Mouse (Mus musculus) limb, embryonic 15.5 days (tissue): ENCODE data around the gene Chd2. TPM values are rescaled to one million over a fixed set of nuclear protein-coding genes. Genes with fewer than 3 reads are reported as not detected.
A peak's percentile ranks its signal among the peaks of the same experiment; 100 is the strongest.
"Not testable (repeated sequence)": the region's sequence is repeated elsewhere in the genome, so short reads cannot be mapped to it uniquely, and the experiment has no call there.

Source experiments
- ATAC-seq: fragments of 200-750 bp; cut with Nextera tagmentation; 2 replicates; pipeline ENCODE4 v1.8.0; 2017; ENCODE audit warnings: low read depth, moderate TSS enrichment; ENCODE audit not compliant: insufficient number of reproducible peaks, low FRiP score, low TSS enrichment
- H3K27ac ChIP-seq: fragments of 300-500 bp; sonication (generic); 2 replicates; pipeline ENCODE4 v1.5.1; 2015; ENCODE audit warnings: moderate library complexity, mild to moderate bottlenecking, inconsistent platforms
- H3K27me3 ChIP-seq: fragments of 300-500 bp; sonication (generic); 2 replicates; pipeline ENCODE4 v1.6.1; 2015; ENCODE audit warnings: inconsistent platforms
- H3K36me3 ChIP-seq: fragments of 300-500 bp; sonication (generic); 2 replicates; pipeline ENCODE4 v1.6.1; 2015; ENCODE audit warnings: inconsistent platforms
- H3K4me1 ChIP-seq: fragments of 300-500 bp; sonication (generic); 2 replicates; pipeline ENCODE4 v1.6.1; 2015; ENCODE audit warnings: inconsistent platforms
- H3K4me2 ChIP-seq: fragments of 300-500 bp; sonication (generic); 2 replicates; pipeline ENCODE4 v1.6.1; 2015; ENCODE audit warnings: mild to moderate bottlenecking, inconsistent platforms
- H3K4me3 ChIP-seq: fragments of 300-500 bp; sonication (generic); 2 replicates; pipeline ENCODE4 v1.5.1; 2015; ENCODE audit warnings: mild to moderate bottlenecking, inconsistent platforms
- H3K9ac ChIP-seq: fragments of 300-500 bp; sonication (generic); 2 replicates; pipeline ENCODE4 v1.6.1; 2015; ENCODE audit warnings: inconsistent platforms
- H3K9me3 ChIP-seq: fragments of 300-500 bp; sonication (generic); 2 replicates; pipeline ENCODE4 v1.6.1; 2016; ENCODE audit warnings: inconsistent platforms
- WGBS: fragments of 180-500 bp; shearing (Covaris S2); methylation state at CpG from one replicate; pipeline ENCODE4 v1.1.7; 2015; 5-methylcytosine and 5-hydroxymethylcytosine counted together
- polyA plus RNA-seq: library from polyadenylated mRNA; unstranded; fragments of >200 nt; fragmentation: Nextera tagmentation; extraction: Ambion mirVana; gene quantifications from 2 replicates; pipeline ENCODE4 v1.2.1, GENCODE M21; 2015

Gene Chd2
- polyA plus RNA-seq, 1 experiment from 2014 or later = 51.7 TPM

DNA sequence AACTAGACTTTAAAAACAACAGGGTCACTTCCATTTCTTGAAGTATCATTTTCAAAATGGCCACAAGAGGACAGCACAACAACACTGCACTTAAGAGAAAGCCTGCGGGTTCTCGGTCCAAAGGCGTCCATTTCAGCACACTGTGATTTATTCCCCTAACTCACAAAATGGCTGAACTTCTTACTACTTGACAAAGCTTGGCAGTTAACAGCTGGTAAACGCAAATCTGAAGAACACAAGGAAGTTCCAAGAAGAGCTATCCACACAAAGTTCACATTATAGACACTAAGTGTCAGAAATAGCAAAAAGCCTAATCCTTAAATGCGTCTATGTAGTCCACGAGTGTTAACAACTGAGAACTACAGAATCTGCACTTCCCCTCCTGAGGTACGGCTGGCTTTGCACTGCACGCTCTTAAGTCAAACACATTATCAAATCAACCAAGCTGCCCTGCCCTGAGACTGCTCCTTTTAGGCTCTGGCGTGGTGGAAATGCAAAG is 17.1 kb downstream of the Chd2 start:
- peak; percentile 69; the same call in 1 of the 2 replicates for ATAC-seq
- WGBS = 22% methylated on average over 9 of the region's 9 CpGs
- H3K4me2 ChIP-seq = no peak overlapping the region
- H3K9me3 ChIP-seq = no peaks in the 10 kb centered on the region
- H3K4me1 ChIP-seq = peaks cover 14% of the 10 kb centered on the region; the same call in 1 of the 2 replicates
- H3K4me3 ChIP-seq = no peak overlapping the region
- H3K36me3 ChIP-seq = peaks cover 17% of the 10 kb centered on the region
- H3K27me3 ChIP-seq = no peaks in the 10 kb centered on the region
- no peak overlapping the region for H3K9ac ChIP-seq
- peak overlapping the region; percentile 89 for H3K27ac ChIP-seq

GRCm38 (mm10) chr7:73523608-73524259 is 17.9 kb downstream of the Chd2 start:
- no peak for ATAC-seq
- Histone ChIP-seq H3K9me3 (no peaks in the 10 kb centered on the region), H3K4me2 (no peak overlapping the region), H3K27ac (no peak overlapping the region), H3K36me3 (peaks cover 25% of the 10 kb centered on the region), H3K27me3 (no peaks in the 10 kb centered on the region), H3K9ac (no peak overlapping the region), H3K4me1 (peaks cover 14% of the 10 kb centered on the region; the same call in 1 of the 2 replicates), H3K4me3 (no peak overlapping the region)
- 74% methylated on average over 1 of the region's 1 CpGs for WGBS

GRCm38 (mm10) chr7:73523183-73523582 is 18.4 kb downstream of the Chd2 start:
- WGBS = 78% methylated on average over 6 of the region's 6 CpGs
- Histone ChIP-seq H3K4me1 (peaks cover 14% of the 10 kb centered on the region; the same call in 1 of the 2 replicates), H3K4me2 (no peak overlapping the region), H3K27ac (no peak overlapping the region), H3K9ac (no peak overlapping the region), H3K9me3 (no peaks in the 10 kb centered on the region), H3K36me3 (peaks cover 28% of the 10 kb centered on the region), H3K4me3 (no peak overlapping the region), H3K27me3 (no peaks in the 10 kb centered on the region)
- no peak for ATAC-seq

DNA sequence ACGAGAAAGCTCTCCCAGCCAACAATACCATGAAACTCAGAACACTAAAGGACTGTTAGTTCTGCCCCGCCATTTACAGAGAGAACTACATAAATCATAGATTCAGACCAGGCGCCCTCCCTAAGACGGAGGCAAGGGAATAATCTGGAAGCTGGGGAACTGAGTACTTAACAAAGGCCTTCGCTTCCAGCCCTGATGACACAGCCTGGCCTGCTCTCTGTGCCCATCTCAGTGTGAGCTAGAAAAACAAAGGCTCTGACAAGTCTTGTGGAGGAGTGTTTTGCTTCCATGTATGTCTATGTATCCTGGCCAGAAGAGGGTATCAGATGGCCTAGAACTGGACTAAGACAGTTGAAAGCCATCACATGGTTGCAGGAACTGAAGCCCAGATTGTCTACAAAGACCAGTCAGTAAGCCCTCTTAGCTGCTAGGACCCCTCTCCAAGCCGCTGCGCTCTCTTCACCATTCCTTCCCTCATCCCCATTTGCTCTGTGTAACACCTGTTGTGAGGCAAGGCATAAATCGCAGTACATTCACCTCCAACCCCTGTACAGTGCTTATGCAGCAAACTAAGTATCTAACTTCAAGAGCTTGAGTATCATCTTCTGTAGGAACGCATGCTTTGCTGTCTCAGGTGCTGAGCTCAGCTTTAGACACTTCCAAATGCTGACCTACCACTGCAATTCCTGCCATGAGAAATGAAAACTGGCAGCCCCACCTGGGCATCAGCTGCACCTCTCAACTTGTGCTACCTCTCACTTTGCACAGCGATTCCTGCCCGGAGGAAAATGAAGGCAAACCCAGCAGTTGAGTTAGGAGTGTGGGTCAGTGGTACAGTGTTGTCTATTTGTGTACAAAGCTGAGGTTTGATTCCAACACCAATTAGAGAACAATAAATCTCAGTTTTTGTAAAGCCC is 20.1 kb downstream of the Chd2 start:
- peaks cover 20% of the 10 kb centered on the region; the same call in 1 of the 2 replicates for H3K4me1 ChIP-seq
- ATAC-seq = no peak
- peak overlapping the region; percentile 67 for H3K27ac ChIP-seq
- no peaks in the 10 kb centered on the region for H3K9me3 ChIP-seq
- H3K4me2 ChIP-seq = no peak overlapping the region
- H3K4me3 ChIP-seq = no peak overlapping the region
- no peaks in the 10 kb centered on the region for H3K27me3 ChIP-seq
- peaks cover 39% of the 10 kb centered on the region for H3K36me3 ChIP-seq
- 85% methylated on average over 11 of the region's 11 CpGs for WGBS
- no peak overlapping the region for H3K9ac ChIP-seq

DNA sequence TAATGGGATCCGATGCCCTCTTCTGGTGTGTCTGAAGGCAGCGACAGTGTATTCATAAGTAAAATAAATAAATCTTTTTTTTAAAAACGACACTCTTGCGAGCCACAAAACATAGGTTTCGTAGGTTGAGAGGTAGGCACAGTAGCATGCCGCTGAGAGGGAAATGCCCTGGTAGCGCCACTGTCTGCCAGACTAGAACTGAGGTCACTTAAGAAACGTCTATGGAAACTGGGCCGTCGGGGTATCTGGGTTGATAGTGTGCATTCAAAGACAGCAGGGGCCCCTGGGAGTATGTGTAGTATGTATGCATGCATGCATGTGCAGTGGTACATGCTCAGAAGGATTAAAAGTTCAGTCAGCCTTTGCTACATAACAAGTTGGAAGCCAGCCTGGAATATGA is 21.4 kb downstream of the Chd2 start:
- no peaks in the 10 kb centered on the region for H3K9me3 ChIP-seq
- H3K4me3 ChIP-seq = no peak overlapping the region
- peaks cover 51% of the 10 kb centered on the region for H3K36me3 ChIP-seq
- no peak overlapping the region for H3K4me2 ChIP-seq
- ATAC-seq = no peak
- 89% methylated on average over 10 of the region's 10 CpGs for WGBS
- H3K4me1 ChIP-seq = peaks cover 20% of the 10 kb centered on the region; the same call in 1 of the 2 replicates
- H3K9ac ChIP-seq = no peak overlapping the region
- H3K27ac ChIP-seq = peak overlapping the region; percentile 67; the same call in 1 of the 2 replicates
- H3K27me3 ChIP-seq = no peaks in the 10 kb centered on the region

DNA sequence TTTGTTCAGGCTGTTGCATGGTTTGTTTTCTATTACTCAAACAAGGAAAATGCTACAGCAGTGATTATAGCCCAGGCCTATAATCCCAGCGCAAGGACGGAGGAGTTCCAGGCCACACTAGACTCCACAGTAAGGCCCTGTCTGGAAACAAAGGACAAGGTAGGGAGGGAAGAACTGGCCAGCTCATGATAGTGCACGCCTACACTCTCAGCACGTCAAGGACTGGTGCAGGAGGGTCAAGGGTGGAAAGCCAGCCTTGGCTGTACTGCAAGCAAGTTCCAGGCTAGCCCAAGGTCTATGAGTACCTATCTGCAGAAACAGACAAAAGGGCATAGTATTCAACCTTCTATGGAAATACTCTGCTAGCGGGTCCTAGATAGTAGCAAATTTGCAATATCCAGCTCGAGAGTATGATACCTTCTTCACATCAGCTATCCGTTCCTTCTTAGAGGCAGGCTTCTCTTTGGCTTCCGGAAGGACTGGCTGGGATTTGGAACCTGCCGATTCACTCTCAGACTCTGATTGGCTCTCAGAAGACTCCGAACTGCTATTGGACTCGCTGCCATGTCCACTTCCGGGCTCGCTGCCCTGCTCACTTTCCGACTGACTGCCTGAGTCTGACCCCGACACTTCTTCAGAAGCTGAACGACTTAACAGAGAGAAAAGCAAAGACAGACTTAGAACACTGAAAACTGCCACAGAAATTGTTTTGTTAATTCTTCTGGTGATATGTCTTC is 22.4 kb downstream of the Chd2 start:
- no peak overlapping the region for H3K9ac ChIP-seq
- H3K27me3 ChIP-seq = no peaks in the 10 kb centered on the region
- 92% methylated on average over 16 of the region's 16 CpGs for WGBS
- H3K4me1 ChIP-seq = 0 out of 2 replicates have a peak, but pooled peaks cover 12% of the 10 kb centered on the region
- no peak for ATAC-seq
- H3K4me3 ChIP-seq = no peak overlapping the region
- H3K9me3 ChIP-seq = no peaks in the 10 kb centered on the region
- H3K4me2 ChIP-seq = no peak overlapping the region
- H3K36me3 ChIP-seq = peaks cover 57% of the 10 kb centered on the region
- no peak overlapping the region for H3K27ac ChIP-seq

- H3K27me3 ChIP-seq, H3K4me3 ChIP-seq, H3K27ac ChIP-seq, H3K9me3 ChIP-seq, H3K4me2 ChIP-seq, H3K4me1 ChIP-seq, ATAC-seq, H3K9ac ChIP-seq: not testable (repeated sequence)
- H3K36me3 ChIP-seq = peaks cover 62% of the 10 kb centered on the region
- WGBS = 86% methylated on average over 6 of the region's 6 CpGs
Measured at GRCm38 (mm10) chr7:73518373-73518980, 23.2 kb downstream of the Chd2 start.

DNA sequence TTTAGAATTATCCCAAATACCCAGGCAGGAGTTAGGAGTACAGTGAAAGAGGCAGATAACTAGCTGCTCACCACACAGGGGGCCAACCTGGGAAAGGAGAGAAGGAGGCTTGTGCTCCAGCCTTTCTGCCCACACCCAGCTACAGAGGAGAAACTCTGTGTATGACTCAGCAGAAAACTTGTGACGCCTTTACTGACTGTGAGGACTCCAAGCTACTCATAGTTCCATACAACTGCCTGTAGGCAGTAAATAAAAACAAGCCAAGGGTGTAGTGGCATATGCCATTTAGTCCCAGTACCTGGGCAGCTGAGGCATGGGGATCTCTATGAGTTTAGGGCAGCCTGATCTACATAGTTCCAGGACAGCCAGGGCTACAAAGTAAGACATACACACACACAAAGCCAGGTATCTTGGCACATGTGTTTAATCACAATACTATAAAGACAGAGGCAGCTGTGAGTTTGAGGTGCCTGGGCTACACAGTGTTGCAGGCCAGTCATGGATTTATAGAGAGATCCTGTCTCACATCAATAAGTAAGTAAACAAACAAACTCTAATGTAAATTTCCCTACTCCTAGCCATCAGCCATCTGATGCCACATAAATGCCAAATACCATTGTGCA is 24.1 kb downstream of the Chd2 start:
- H3K27ac ChIP-seq = no peak overlapping the region
- H3K27me3 ChIP-seq = no peaks in the 10 kb centered on the region
- WGBS = 29% methylated on average over 1 of the region's 1 CpGs
- ATAC-seq = 0 out of 2 replicates have a peak, but pooled peaks have one; percentile 24
- H3K4me2 ChIP-seq = no peak overlapping the region
- H3K36me3 ChIP-seq = peaks cover 68% of the 10 kb centered on the region
- no peak overlapping the region for H3K4me3 ChIP-seq
- no peaks in the 10 kb centered on the region for H3K9me3 ChIP-seq
- no peak overlapping the region for H3K9ac ChIP-seq
- 0 out of 2 replicates have a peak, but pooled peaks cover 10% of the 10 kb centered on the region for H3K4me1 ChIP-seq

DNA sequence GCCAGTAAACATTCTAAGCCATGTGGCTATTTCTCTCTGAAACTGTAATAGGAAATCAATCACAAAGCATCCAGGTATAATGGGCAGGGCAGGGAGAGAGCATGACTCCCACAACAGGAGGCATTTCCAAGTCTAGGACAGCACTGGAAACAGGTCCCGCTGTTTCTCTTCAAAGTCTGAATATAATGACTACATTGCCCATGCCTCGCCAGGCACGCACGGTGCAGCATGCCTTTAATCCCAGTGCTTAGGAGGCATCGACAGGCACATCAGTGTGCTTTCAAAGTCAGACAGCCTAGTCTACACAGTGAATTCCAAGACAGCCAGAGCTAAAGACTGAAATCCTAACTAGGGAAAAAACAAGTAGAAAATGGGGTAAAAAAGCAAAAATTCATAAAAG is 24.8 kb downstream of the Chd2 start:
- Histone ChIP-seq H3K9me3 (no peaks in the 10 kb centered on the region), H3K4me1 (0 out of 2 replicates have a peak, but pooled peaks cover 10% of the 10 kb centered on the region), H3K4me3 (no peak overlapping the region), H3K4me2 (no peak overlapping the region), H3K27ac (no peak overlapping the region; the same call in 1 of the 2 replicates), H3K9ac (no peak overlapping the region), H3K27me3 (no peaks in the 10 kb centered on the region), H3K36me3 (peaks cover 68% of the 10 kb centered on the region)
- WGBS = 69% methylated on average over 5 of the region's 5 CpGs
- ATAC-seq = no peak

DNA sequence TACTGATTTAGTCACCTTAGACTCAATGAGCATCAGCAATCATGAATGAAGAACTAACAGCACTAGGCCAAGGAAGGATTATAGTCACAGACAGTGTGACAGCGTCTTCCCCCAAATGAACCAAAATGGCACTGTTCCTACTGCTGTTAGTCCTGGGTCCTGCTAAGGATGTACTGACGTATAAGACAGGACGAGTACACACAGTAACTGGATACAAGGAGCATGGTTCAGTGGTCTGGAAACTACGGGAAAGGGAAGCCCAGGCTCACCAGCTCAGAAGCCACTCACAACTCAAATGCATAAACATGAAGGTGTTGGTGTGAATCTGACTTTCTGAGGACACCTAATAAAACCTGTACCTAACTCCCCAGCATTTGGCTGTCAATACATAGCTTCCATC is 27.1 kb downstream of the Chd2 start:
- ATAC-seq = no peak
- Histone ChIP-seq H3K9me3 (no peaks in the 10 kb centered on the region), H3K27me3 (no peaks in the 10 kb centered on the region), H3K27ac (peak overlapping the region; percentile 3; the same call in 1 of the 2 replicates), H3K36me3 (peaks cover 81% of the 10 kb centered on the region), H3K9ac (no peak overlapping the region), H3K4me3 (no peak overlapping the region), H3K4me1 (0 out of 2 replicates have a peak, but pooled peaks cover 6% of the 10 kb centered on the region), H3K4me2 (no peak overlapping the region)
- 88% methylated on average over 4 of the region's 4 CpGs for WGBS

DNA sequence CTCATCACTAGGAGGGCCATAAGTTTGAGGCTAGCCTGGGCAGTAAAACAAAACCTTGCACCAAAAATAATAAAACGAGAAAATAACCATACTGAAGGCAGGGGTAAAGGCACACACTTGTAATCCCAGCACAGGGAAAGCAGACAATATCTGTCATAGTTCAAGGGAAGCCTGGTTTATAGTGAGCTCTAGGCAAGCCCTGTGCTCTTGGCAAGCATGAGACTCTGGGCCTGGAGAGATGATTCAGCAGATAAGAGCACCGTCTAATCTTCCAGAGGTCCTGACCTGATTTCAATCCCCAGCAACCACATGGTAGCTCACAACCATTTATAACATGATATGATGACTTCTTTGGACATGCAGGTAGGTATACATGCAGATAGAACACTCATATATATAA is 29.2 kb downstream of the Chd2 start:
- no peak overlapping the region for H3K4me2 ChIP-seq
- H3K9me3 ChIP-seq = no peaks in the 10 kb centered on the region
- WGBS = 68% methylated on average over 2 of the region's 2 CpGs
- no peaks in the 10 kb centered on the region for H3K27me3 ChIP-seq
- H3K4me1 ChIP-seq = 0 out of 2 replicates have a peak, but pooled peaks cover 1% of the 10 kb centered on the region
- H3K27ac ChIP-seq = no peak overlapping the region
- peaks cover 82% of the 10 kb centered on the region for H3K36me3 ChIP-seq
- ATAC-seq = no peak
- H3K4me3 ChIP-seq = no peak overlapping the region
- H3K9ac ChIP-seq = no peak overlapping the region
